Mouse (Mus musculus) ES-Bruce4 (cell line): ENCODE measurements around the gene Fra10ac1. TPM values are rescaled to one million over a fixed set of nuclear protein-coding genes. Genes with fewer than 3 reads are reported as not detected.
A peak's percentile ranks its signal among the peaks of the same experiment; 100 is the strongest.

ENCODE experiments used
- H3K27ac ChIP-seq: 2 replicates; pipeline ENCODE4 v1.5.1; 2012; ENCODE audit warnings: low read length, inconsistent platforms; ENCODE audit not compliant: insufficient read depth
- H3K27me3 ChIP-seq: 2 replicates; pipeline ENCODE4 v1.6.1; 2012; ENCODE audit warnings: mild to moderate bottlenecking, low read length, inconsistent platforms; ENCODE audit not compliant: control insufficient read depth, poor library complexity, insufficient read depth, severe bottlenecking
- H3K36me3 ChIP-seq: 2 replicates; pipeline ENCODE4 v1.6.1; 2012; ENCODE audit warnings: inconsistent platforms, mild to moderate bottlenecking, low read length, moderate library complexity; ENCODE audit not compliant: control insufficient read depth, poor library complexity, insufficient read depth, severe bottlenecking
- H3K4me1 ChIP-seq: one replicate; pipeline ENCODE4 v1.8.1; 2011; ENCODE audit warnings: low read length; ENCODE audit not compliant: control insufficient read depth, insufficient read depth
- H3K4me3 ChIP-seq: 2 replicates; pipeline ENCODE4 v1.5.1; 2011; ENCODE audit warnings: low read depth, mild to moderate bottlenecking, low read length
- H3K9ac ChIP-seq: 2 replicates; pipeline ENCODE4 v1.6.1; 2012; ENCODE audit warnings: low read depth, mild to moderate bottlenecking, inconsistent platforms; ENCODE audit not compliant: poor library complexity, severe bottlenecking
- H3K9me3 ChIP-seq: replicated peaks from 2 replicates; pipeline ENCODE4 v1.6.1; 2012; ENCODE audit warnings: mild to moderate bottlenecking, low read length, inconsistent platforms; ENCODE audit not compliant: control insufficient read depth, poor library complexity, insufficient read depth, severe bottlenecking
- CTCF ChIP-seq: IDR thresholded peaks from one replicate; pipeline ENCODE4 v1.8.1; 2011; ENCODE audit warnings: low read depth, low read length
- EP300 ChIP-seq: IDR thresholded peaks from 2 replicates; pipeline ENCODE4 v1.6.1; 2011; ENCODE audit warnings: low read depth, low read length; ENCODE audit not compliant: insufficient read depth
- POLR2A ChIP-seq: IDR thresholded peaks from one replicate; pipeline ENCODE4 v1.8.1; 2011; ENCODE audit warnings: low read length; ENCODE audit not compliant: insufficient read depth
- polyA plus RNA-seq: library from polyadenylated mRNA; stranded (reverse); fragments of >200 nt; gene quantifications from 2 replicates; pipeline ENCODE4 v1.2.4, GENCODE M21; 2011; ENCODE audit warnings: low read depth; ENCODE audit not compliant: missing spikeins, insufficient read depth, insufficient read length

Fra10ac1 gene
- polyA plus RNA-seq, 1 experiment: 46.0 TPM

GRCm38 (mm10) chr19:38238213-38238951 is 14.4 kb upstream of the Fra10ac1 start:
- H3K9me3 ChIP-seq: no peaks in the 10 kb centered on the region
- peak overlapping the region; percentile 86 for H3K27ac ChIP-seq

GRCm38 (mm10) chr19:38237834-38238212 is 13.9 kb upstream of the Fra10ac1 start:
- peak overlapping the region; percentile 30; the same call in 1 of the 2 replicates for H3K9ac ChIP-seq
- TF ChIP-seq EP300: no peak
- TF ChIP-seq POLR2A: peak; percentile 90
- no peak for TF ChIP-seq CTCF
- H3K27ac ChIP-seq: peak overlapping the region; percentile 86
- peak overlapping the region; percentile 57 for H3K4me3 ChIP-seq
- H3K4me1 ChIP-seq: no peaks in the 10 kb centered on the region
- no peaks in the 10 kb centered on the region for H3K36me3 ChIP-seq
- no peaks in the 10 kb centered on the region for H3K27me3 ChIP-seq
- H3K9me3 ChIP-seq: no peaks in the 10 kb centered on the region

More at GRCm38 (mm10) chr19:38238213-38238951, 14.4 kb upstream of the Fra10ac1 start:
- TF ChIP-seq CTCF (no peak), POLR2A (no peak), EP300 (no peak)
- no peaks in the 10 kb centered on the region for H3K36me3 ChIP-seq
- H3K27me3 ChIP-seq: no peaks in the 10 kb centered on the region
- no peaks in the 10 kb centered on the region for H3K4me1 ChIP-seq
- H3K4me3 ChIP-seq: peak overlapping the region; percentile 57
- H3K9ac ChIP-seq: peak overlapping the region; percentile 10; the same call in 1 of the 2 replicates

DNA sequence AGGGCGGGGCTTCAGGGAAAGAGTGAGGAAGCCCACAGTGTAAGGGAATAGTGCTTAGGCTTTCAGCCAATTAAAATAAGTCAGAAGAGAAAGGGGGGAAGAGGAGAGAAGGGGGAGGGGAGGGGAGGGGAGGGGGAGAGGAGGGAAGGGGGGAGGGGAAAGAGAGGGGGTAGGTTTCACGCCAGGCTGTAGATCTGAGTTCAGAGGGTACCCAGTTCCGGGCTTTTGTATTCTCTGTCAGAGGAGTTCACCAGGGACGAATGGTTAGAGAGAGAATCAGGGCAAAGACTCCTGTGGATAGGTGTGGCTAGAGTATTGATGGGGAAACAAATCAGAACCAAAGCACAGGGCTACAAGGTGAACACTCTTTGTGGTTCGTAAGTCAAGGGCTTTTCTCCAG is 12.6 kb upstream of the Fra10ac1 start:
- H3K9me3 ChIP-seq: no peaks in the 10 kb centered on the region
- H3K4me1 ChIP-seq: no peaks in the 10 kb centered on the region
- H3K27me3 ChIP-seq: no peaks in the 10 kb centered on the region
- peak overlapping the region; percentile 95 for H3K27ac ChIP-seq
- peak overlapping the region; percentile 40; the same call in 1 of the 2 replicates for H3K9ac ChIP-seq
- H3K4me3 ChIP-seq: no peak overlapping the region
- H3K36me3 ChIP-seq: no peaks in the 10 kb centered on the region
- TF ChIP-seq CTCF (no peak), POLR2A (no peak), EP300 (no peak)

DNA sequence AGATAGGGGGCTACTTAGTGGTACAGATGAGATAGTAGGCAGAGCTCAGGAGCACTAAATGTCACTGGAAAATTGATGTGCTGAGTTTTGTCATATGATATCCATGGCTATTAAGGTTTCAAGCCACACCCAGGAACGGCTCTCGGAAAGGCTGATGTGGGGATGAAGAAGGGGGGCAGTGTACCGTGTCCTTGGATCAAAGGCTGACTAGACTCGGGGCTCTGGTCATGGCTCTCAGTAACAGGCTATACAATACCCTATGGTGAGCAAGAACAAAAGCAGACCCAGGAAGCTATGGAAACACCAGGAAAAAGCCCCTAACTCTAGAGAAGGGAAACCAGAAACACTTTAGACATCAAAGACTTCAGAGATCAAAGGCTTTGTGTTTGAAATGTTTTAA is 8.6 kb upstream of the Fra10ac1 start:
- Histone ChIP-seq H3K9me3 (0 out of 2 replicates have a peak, but pooled peaks cover 4% of the 10 kb centered on the region), H3K4me1 (no peaks in the 10 kb centered on the region), H3K36me3 (no peaks in the 10 kb centered on the region), H3K27ac (no peak overlapping the region), H3K4me3 (no peak overlapping the region), H3K9ac (no peak overlapping the region), H3K27me3 (no peaks in the 10 kb centered on the region)
- TF ChIP-seq CTCF: no peak
- TF ChIP-seq POLR2A: no peak
- TF ChIP-seq EP300: no peak

- Histone ChIP-seq H3K36me3 (no peaks in the 10 kb centered on the region), H3K9me3 (0 out of 2 replicates have a peak, but pooled peaks cover 4% of the 10 kb centered on the region), H3K4me3 (no peak overlapping the region), H3K27ac (no peak overlapping the region), H3K4me1 (no peaks in the 10 kb centered on the region), H3K27me3 (no peaks in the 10 kb centered on the region), H3K9ac (no peak overlapping the region)
- TF ChIP-seq POLR2A (no peak), CTCF (no peak), EP300 (no peak)
Observed at GRCm38 (mm10) chr19:38232087-38232486, 8.1 kb upstream of the Fra10ac1 start.

DNA sequence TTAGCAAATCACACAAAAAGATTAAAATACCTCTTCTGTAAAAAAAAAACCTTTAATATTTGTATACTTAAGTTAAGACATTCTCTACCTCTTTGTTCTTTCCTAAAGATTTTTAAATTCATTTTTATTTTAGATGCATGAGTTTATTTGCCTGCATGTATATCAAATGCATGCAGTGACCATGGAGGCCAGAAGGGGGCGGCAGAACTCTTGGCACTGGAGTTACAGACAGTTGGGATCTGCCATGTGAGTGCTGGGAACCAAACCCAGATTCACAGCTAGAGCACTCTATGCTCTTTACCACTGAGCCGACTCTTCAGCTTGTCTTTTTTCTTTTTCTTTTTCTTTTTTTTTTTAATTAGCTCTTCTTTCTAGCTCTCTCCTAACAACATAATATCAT is 4.7 kb upstream of the Fra10ac1 start:
- 0 out of 2 replicates have a peak, but pooled peaks cover 4% of the 10 kb centered on the region for H3K9me3 ChIP-seq
- H3K4me3 ChIP-seq: no peak overlapping the region
- H3K27me3 ChIP-seq: no peaks in the 10 kb centered on the region
- no peak overlapping the region for H3K9ac ChIP-seq
- H3K36me3 ChIP-seq: no peaks in the 10 kb centered on the region
- TF ChIP-seq CTCF (peak; percentile 52), EP300 (no peak)
- H3K27ac ChIP-seq: no peak overlapping the region
- no peaks in the 10 kb centered on the region for H3K4me1 ChIP-seq
